Mouse (Mus musculus) embryonic fibroblast, embryonic 13.5 days (primary cell): ENCODE measurements around the gene Nfic. TPM values are rescaled to one million over a fixed set of nuclear protein-coding genes. Genes with fewer than 3 reads are reported as not detected.

Source experiments
- H3K27ac ChIP-seq: 2 replicates; pipeline ENCODE4 v1.5.1; 2012; ENCODE audit warnings: low read length, control low read depth, inconsistent platforms; ENCODE audit not compliant: insufficient read depth
- H3K4me1 ChIP-seq: 2 replicates; pipeline ENCODE4 v1.6.1; 2011; ENCODE audit warnings: low read length; ENCODE audit not compliant: control insufficient read depth, insufficient read depth
- H3K4me3 ChIP-seq: 2 replicates; pipeline ENCODE4 v1.5.1; 2011; ENCODE audit warnings: mild to moderate bottlenecking, control low read depth, low read length; ENCODE audit not compliant: insufficient read depth
- CTCF ChIP-seq: IDR thresholded peaks from 2 replicates; pipeline ENCODE4 v1.5.1; 2011; ENCODE audit warnings: mild to moderate bottlenecking, control low read depth, low read length, moderate library complexity, borderline replicate concordance; ENCODE audit not compliant: insufficient read depth
- POLR2A ChIP-seq: IDR thresholded peaks from 2 replicates; pipeline ENCODE4 v1.6.1; 2011; ENCODE audit warnings: low read depth, mild to moderate bottlenecking, control low read depth, low read length, moderate library complexity
- polyA plus RNA-seq: library from polyadenylated mRNA; stranded (reverse); fragments of >200 nt; gene quantifications from 2 replicates; pipeline ENCODE4 v1.2.4, GENCODE M21; 2011; ENCODE audit warnings: low read depth; ENCODE audit not compliant: missing spikeins, insufficient read length

The Nfic gene
- polyA plus RNA-seq, 1 experiment: 84.8 TPM

- TF ChIP-seq CTCF (no peak), POLR2A (no peak)
- no peaks in the 10 kb centered on the region for H3K4me1 ChIP-seq
These were observed 5.5 kb upstream of the Nfic start for GRCm38 (mm10) chr10:81460951-81461350.

GRCm38 (mm10) chr10:81460471-81460870, 5.0 kb upstream of the Nfic start:
- H3K27ac ChIP-seq: no peak overlapping the region
- TF ChIP-seq POLR2A: no peak
- no peak for TF ChIP-seq CTCF
- H3K4me1 ChIP-seq: no peaks in the 10 kb centered on the region
- no peak overlapping the region for H3K4me3 ChIP-seq

More at GRCm38 (mm10) chr10:81460951-81461350, 5.5 kb upstream of the Nfic start:
- Histone ChIP-seq H3K4me3 (no peak overlapping the region), H3K27ac (no peak overlapping the region)

GRCm38 (mm10) chr10:81459399-81459798, 4.0 kb upstream of the Nfic start:
- Histone ChIP-seq H3K27ac (no peak overlapping the region), H3K4me3 (no peak overlapping the region), H3K4me1 (no peaks in the 10 kb centered on the region)
- no peak for TF ChIP-seq POLR2A
- no peak for TF ChIP-seq CTCF

- Histone ChIP-seq H3K4me1 (no peaks in the 10 kb centered on the region), H3K4me3 (no peak overlapping the region), H3K27ac (no peak overlapping the region)
- TF ChIP-seq CTCF (no peak), POLR2A (no peak)
These were observed 2.8 kb upstream of the Nfic start for GRCm38 (mm10) chr10:81458267-81458666.

GRCm38 (mm10) chr10:81457624-81458023, 2.2 kb upstream of the Nfic start:
- Histone ChIP-seq H3K4me3 (no peak overlapping the region), H3K27ac (no peak overlapping the region), H3K4me1 (no peaks in the 10 kb centered on the region)
- TF ChIP-seq POLR2A (no peak), CTCF (no peak)

- Histone ChIP-seq H3K4me1 (no peaks in the 10 kb centered on the region), H3K27ac (no peak overlapping the region), H3K4me3 (no peak overlapping the region)
- TF ChIP-seq CTCF (no peak), POLR2A (no peak)
These were observed 1.6 kb upstream of the Nfic start for GRCm38 (mm10) chr10:81456983-81457563.

- Histone ChIP-seq H3K4me3 (no peak overlapping the region), H3K27ac (no peak overlapping the region), H3K4me1 (no peaks in the 10 kb centered on the region)
- no peak for TF ChIP-seq CTCF
- TF ChIP-seq POLR2A: no peak
These were observed 1.3 kb downstream of the Nfic start for GRCm38 (mm10) chr10:81454106-81454505.

GRCm38 (mm10) chr10:81452947-81453288, 2.5 kb downstream of the Nfic start:
- Histone ChIP-seq H3K27ac (no peak overlapping the region), H3K4me1 (no peaks in the 10 kb centered on the region), H3K4me3 (no peak overlapping the region)
- TF ChIP-seq CTCF: no peak
- no peak for TF ChIP-seq POLR2A

- no peak overlapping the region for H3K27ac ChIP-seq
- H3K4me1 ChIP-seq: no peaks in the 10 kb centered on the region
- TF ChIP-seq POLR2A: no peak
- TF ChIP-seq CTCF: no peak
- no peak overlapping the region for H3K4me3 ChIP-seq
These were observed 3.0 kb downstream of the Nfic start for GRCm38 (mm10) chr10:81452237-81452946.

GRCm38 (mm10) chr10:81451365-81451745, 4.1 kb downstream of the Nfic start:
- Histone ChIP-seq H3K4me1 (no peaks in the 10 kb centered on the region), H3K4me3 (no peak overlapping the region), H3K27ac (no peak overlapping the region)
- TF ChIP-seq CTCF (no peak), POLR2A (no peak)

- no peaks in the 10 kb centered on the region for H3K4me1 ChIP-seq
- TF ChIP-seq POLR2A (no peak), CTCF (no peak)
- H3K27ac ChIP-seq: no peak overlapping the region
- H3K4me3 ChIP-seq: no peak overlapping the region
These were observed 4.6 kb downstream of the Nfic start for GRCm38 (mm10) chr10:81450641-81451364.
